Mouse (Mus musculus) thymus, adult 18-20 months (tissue): ENCODE data around the gene Fdps.
A peak's percentile ranks its signal among the peaks of the same experiment; 100 is the strongest.

ENCODE experiments used
- DNase-seq, 2 experiments: peaks; one replicate each; pipeline ENCODE4 v3.0.0; 2022; ENCODE audit warnings: mixed read lengths in 2 of 2

Gene Fdps

DNA sequence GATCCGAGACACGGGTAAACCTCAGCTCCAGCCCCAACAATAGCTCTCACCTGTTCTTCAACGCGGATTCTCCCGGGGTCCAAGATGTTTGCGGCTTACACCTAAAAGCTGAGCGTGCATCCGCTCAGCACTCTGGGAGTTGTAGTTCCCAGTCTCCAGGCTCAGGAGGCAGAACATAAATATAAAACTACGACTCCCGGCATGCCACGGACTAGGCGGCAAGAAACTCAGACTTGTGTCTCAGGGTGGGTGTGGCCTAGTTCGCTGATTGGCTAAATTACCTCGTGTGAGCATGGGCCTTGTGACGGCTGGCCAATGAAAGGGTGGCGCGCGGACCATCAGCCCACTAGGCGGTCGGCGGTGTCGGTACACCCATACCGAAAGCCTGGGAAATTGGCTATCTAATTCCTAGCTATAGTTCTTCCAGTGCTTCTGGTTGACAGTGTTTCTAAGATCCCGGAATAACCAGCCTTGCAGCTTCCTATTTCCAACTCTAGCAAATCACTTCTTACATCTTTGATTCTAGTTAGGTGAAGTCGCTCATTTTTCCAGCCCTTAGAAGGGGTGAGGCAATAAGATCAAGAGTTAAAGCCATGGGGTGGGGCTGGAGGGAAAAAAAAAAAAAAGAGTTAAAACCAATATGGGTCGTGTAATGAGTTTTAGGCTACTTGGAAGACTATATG, at the start of gene Fdps:
Fdps (minus strand) TSS at position 148 of the 683 bp plus-strand sequence.
- DNase-seq: peak; percentile 92 to 97

DNA sequence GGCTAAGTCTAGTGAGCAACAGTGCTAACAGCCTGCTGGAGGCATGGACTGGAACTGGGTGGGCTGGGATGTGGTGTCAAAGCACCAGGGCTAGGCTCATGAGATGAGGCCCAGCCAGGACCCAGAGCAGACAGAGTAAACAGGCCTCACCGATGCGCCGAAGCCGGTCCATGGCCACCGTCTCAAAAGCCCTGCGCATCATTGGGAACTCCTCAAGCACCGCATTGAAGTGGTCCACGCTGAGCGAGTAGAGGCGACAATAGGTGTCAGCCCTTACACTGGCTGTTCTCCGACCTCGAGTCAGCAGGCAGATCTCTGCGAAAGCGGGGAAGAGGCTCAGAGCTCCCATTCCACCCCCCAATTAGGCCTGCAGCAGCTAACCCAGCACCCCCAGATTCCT, 46.8 kb upstream of the Fdps start:
- DNase-seq: no peak

DNA sequence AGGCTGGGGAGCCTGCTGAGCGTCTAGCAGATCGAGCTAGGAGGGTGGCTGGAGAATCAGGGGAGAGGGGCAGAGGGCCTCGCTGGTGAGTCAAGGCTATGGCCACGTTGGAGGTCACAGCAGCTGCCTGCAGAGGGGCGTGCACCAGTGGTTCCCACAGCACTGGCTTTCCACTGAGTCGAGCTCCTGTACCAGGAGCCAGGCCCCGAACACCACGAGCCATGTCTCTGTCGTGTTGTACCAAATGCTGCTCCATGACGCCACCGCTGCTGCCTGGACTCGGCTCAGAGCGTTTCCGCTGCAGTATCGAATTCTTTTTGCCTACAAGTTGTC, 46.2 kb upstream of the Fdps start:
- no peak for DNase-seq

DNA sequence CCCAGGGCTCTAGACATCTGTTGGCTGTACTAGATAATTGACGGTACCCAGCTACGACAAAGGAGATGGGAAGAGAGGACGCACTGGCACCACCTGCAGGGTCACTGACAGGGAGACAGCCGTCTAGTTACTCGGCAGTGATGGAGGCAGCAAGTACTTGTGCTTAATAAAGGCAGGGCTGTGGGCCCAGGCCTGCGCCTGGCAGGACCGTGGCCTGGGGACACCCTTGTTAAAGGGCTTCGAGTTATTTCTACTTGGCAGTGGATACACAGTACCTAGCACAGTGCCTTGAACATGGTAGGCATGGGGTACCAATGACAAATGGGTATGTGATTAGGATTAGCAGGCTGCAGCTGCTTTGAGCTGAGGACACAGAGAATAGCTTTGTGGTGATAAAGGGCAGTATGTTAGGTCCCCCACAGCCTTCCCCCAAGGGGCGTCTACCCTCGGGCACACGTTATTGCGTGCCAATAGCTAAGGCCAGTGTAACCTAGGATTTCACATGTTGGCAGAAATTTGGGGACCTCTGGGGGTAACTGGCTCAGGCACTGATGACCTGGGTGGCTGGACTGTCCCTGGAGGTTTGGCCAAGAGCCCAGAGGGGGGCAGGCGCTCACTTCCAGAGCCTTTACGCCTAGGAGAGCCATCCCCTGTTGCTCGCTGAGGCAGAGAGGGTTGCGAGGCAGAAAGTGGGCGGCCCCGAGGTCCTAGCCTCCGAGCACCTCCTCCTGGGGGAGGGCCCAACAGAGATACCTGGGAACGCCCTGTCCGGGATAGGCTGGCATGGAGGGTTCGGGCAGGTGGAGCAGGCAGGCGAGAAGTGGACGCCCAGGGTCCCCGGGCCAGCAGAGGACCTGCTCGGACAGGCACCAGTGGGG, 45.6 kb upstream of the Fdps start:
- no peak for DNase-seq

DNA sequence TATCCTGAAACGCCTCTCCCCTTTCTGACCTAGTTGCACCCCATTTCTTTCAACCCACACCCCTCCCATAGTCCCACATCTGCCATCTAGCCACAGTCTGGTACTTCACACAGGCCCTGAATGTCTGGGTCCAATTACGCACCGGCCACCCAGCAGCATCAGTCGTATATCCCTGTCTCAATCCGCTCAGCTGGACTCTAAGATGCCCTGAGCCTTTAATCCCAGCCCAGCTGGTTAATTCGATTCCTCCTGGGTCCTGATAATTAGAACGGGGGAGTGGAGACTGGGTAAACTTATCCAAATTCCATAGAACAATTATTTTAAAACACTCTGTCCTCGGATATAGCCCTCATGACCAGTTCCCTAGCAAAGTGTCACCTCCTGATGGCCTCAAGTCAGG, 43.8 kb upstream of the Fdps start:
- no peak for DNase-seq

DNA sequence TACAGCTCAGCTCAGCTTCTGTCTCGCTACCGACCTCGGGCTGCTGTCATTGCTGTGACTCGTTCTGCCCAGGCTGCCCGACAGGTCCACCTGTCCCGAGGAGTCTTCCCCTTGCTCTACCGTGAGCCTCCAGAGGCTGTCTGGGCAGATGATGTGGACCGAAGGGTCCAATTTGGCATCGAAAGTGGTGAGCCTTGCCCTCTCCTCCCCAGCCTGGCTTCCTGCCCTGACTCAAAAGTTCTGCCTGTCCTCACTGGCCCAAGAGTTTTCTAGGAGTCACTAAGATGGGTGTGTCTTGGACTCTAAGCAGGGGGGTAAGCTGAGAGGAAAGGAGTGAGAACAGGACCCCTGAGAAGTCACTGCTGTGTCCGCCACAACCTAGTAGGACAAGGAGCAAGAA, 43.1 kb upstream of the Fdps start:
- DNase-seq: no peak

DNA sequence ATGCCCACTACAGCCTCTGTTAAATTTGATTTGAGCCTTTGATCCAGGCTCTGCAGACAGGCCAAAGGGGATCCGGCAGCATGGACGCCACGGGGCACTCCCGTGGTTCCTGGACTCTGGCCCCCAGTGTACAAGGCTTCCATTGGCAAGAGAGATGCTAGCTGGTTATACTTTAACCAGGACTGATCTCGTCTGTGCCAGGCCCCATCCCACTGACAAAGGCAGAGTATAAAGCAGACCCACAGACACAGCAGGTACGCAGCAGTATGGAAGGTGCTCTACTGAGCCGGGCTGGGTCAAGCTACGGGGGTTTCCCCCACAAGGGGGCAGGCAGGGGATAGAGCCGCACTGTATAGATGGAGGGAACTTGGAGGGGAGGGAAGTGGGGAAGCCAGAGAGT, 34.6 kb upstream of the Fdps start:
- peak in 1 of 2 experiments; percentile 19 for DNase-seq

DNA sequence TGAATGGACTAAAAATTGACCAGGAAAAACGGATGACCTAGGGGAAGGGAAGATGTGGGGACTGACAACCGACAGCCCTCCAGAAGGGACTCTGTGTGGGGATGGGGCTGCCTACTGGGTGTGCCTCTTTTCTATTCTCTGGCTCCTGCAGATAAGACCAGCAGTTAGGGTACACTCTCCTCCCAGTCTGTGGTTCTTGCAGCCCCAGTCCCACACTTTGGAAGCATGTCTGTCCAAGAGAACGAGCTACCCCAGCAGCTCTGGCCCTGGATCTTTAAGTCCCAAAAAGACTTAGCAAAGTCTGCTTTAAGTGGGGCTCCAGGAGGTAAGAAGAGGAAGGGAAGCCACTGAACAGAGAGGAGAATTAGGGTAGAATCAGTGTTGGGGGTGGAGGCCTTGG, 34.2 kb upstream of the Fdps start, which contains the start of gene Pklr:
Pklr (plus strand) TSS at position 185 of the 400 bp plus-strand sequence.
- no peak for DNase-seq

DNA sequence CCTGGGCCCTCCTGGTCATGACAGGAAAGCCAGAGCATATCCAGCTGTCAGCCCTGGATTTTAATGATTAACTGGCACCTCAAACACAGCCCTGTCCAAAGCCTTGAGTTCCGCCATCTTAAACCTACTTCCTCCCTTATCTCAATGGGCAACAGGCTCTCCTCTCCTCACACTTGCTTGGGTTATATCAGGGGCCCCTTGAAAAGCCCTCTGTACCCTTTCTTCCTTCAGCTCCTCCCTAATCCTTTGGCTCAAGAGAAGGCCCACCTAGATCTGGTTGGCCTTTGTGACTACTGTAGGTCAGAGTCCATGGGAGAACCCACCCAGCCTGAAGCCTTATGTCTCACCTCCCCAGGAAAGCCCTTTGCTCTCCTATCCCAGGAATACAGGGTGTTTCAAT, 32.0 kb upstream of the Fdps start:
- DNase-seq: no peak

DNA sequence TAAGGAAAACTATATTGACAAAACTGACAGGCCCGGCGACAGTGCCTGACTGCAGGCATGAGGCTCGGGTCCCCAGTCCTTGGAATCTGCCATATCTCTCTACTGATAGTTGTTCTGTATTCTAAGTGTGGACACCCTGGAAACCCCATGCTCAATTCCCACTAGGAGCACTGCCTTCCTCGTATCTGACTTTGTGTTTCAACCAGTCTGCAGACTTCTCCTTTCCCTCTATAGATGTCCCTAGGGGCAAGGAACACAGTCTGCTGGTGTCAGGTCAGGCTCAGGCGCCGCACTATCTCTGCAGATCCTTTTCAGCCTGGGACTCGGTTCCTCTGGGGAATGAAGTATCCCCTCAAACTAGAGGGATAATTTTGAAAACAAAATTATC, 31.3 kb upstream of the Fdps start:
- DNase-seq: no peak

DNA sequence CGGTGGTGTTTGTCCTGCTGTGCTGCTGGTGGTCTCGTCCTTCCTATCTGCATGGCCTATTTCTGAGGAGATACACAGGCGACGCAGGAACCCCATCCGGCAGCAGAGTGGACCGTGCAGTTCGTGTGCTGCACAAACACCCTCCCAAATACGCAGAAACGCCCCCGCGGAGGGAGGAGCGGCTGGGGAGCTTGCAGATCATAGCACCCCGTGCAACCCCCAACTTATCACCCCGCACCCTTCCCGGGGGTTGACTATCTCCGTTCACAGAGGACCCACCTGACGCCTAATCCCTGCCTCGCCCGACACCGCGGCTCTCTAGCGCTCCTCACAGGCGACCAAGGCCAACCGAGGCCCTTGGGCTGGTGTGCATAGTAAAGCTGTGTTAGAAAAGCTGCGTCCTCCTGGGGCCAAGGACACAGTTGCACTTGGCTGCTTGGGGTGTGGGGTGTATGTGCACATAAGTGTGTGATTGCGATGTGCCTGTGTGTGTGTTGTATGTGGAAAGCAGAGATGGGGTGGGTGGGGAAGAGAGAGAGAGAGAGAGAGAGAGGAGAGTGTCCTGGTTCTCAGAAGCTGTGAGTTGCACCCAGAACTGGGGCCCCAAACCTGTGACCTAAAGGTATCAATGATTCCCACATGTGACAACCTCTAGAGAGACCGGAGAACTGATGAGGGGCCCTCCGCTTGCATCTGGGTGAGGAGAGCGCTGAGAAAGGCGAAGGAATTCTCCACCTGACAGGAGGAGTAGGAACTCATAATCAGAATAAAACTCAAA, 30.7 kb upstream of the Fdps start:
- no peak for DNase-seq

DNA sequence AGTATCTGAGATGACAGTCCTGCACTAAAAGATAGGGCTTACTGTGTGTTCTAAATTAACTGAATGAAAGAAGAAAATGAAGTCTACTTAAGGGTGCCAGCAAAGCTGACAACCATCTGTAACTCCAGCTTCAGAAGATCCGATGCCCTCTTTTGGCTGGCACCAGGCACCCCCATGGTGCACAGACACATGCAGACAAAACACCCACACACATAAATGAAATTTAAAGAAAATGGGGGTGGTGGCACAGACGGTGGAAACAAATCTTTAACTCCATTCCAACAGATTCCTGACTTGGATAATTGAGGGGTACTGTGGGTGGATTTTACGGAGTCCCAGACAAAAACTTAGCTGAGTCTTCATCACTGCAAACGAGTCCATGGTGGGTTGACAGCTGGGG, 30.1 kb upstream of the Fdps start:
- no peak for DNase-seq

DNA sequence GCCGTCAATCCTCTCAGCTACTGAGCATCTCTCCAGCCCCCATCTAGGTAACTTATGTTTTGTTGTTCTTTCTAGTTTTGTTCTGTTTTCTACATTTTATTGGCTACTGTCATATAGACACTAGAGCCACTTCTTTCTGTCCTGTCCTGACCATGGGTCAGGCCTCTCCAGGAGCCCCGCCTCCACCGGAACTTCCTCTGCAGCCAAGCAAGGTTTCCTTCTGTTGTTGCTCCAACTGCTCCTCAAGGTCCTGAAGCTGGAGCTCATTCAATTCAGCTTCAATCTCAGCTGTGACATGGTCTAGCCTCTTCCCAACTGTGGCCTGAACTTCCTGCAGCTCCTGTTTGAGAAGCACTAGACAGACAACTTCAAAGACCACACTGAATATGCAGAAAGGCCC, 28.1 kb upstream of the Fdps start:
- DNase-seq: no peak

DNA sequence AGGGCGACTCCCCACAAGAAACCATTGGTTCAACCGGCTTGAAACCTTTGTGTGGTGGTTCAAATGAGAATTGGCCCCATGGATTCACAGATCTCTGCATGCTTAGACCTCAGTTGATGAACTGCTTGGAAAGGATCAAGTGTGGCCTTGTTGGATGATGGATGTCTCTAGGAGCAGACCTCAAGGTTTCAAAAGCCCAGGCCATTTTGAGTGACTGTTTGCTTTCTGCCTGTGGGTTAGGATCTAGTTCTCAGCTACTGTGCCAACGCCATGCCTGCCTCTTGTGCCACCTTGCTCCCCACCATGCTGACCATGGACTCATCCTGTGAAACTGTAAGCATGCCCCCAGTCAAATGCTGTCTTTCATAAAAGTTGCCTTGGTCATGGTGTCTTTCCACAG, 24.2 kb upstream of the Fdps start:
- DNase-seq: no peak

DNA sequence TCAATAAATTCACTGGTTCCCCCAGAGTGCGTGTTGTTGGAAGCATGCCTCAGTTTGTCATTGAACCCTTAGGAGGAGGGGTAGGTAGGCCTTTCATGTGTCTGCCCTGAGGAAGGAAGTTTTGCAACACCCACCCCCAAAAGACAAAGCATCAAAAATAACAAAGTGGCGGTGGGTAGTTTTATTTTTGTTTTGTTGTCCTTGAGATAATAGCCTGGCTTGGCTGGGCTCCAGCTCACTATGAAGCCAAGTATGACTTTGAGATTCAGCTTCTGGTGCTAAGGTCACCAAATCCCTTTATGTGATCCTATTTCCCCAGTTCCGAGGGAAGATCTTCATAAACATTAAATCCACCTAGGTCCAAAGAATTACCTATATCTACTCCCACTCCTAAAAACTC, 22.5 kb upstream of the Fdps start:
- no peak for DNase-seq

DNA sequence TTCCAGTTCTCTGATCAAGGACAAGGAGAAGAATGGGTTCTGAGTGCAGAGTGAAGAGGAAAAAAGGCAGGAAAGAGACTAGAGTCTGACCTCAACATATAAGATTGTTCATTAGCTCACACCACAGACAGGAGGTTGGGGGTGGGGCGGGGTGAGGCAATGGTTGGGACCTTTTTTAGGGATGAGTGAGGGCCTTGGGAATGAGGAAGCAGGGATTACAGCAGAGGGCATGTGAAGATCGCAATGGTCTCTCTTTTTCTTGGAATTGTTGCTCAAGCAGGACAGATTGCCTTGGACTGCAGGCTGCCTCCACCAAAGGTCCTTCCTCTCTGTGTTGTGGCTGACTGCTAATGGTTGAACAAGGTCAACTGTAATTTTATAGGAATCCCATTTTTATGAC, 21.6 kb upstream of the Fdps start:
- DNase-seq: no peak

DNA sequence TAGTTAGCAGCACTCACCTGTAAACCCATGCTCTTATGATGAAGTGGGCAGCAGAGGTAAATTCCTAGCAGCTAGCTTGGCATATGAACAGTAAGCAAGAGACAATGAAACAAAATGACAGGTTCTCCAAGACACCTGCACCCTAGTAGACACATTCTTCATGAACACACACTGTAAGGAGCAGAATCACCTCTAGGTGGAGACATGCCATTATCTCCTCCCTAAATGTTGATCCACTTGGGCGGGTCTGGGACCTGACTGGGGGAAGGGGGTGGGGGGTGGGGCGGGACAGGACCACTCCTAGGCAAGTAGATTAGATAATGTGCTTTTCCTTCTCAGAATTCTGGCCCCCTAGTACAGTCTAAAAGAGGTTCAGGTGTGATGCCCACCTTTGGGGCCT, 13.8 kb upstream of the Fdps start:
- DNase-seq: no peak

DNA sequence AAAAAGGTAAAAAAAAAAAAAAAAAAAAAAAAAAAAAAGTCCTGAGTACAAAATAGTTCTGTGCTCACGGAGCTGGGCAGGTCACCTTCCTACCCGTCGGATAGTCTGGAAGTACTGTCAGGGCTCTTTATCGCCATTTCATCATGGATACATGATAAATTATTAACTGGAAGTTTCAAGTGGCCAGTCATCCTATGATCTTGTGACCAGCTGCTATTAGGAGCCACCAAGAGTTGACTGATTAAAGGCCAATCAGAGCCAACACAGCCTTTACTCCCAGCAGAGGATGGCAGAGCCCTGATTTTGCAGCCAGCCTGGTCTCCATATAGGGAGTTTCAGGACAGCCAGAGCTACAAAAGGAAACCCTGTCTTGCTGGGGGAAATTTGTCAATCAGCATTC, 11.3 kb upstream of the Fdps start:
- DNase-seq: no peak

DNA sequence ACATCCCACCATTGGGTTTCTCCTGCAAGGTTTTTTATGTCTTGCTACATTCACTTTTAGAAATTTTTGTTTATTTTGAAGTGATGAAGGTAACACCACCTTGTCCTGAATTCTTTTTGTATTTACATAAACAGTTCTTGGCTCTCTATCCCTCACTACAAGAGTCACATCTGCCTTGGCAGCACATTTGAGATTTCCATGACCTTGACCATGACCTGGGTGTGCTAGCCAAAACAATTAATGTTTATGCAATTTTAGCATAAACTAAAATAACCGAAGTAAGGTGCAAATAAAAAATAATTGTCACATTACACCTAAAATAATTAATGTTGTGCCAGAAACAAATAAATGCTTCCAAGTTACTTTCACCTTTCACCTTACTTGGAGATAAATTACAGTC, 6.4 kb upstream of the Fdps start:
- no peak for DNase-seq

DNA sequence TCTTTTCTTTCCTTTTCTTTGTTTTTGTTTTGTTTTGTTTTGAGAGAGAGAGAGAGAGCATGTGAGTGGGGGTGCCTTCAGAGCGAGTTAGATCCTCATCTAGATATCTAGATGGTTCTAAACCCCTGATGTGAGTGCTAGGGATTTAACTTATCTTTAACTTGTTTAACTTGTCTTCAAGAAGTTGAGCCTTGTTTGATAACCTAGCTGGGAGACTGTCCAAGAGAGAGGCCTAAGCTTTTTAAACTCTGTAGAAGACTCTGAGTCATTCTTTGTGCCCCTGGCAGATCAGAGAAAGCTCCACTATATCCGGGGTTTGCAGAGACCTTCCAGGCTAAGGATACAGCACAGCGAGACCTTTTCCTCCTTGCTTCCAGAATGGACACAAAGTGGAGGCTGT, 5.8 kb upstream of the Fdps start:
- no peak for DNase-seq

DNA sequence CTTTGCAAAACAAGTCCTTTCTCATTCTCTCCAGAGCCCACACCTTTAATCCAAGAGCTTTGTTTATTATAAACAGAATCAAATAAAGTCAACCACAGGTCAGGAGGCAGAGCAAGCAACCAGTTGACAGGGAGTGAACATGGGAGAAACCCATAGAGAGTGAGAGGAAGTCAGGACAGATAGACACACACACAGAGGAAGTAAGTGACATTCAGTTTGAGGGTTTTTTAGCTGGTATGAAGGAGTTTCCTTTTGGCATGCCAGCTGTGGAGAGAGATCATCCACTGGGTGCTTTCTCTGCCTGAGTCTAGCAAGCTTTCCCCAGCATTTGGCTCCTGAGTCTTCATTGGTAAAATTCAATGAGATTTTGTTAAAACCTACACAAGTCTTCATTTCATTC, 5.1 kb upstream of the Fdps start:
- DNase-seq: no peak

DNA sequence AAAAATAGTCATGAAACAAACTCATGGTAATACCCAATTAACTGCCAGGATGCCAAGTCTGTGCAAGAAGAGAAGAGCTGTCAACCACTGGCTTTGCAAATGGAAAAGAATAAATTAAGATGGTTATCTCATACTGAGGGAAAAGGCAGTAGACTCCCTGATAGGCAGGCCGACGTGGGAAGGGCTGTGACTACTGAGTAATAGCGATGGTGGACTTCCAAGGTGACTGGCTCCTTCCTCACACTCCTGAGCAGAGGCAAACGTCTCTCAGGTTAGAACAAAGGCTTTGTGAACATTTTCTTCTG, 1.5 kb upstream of the Fdps start:
- no peak for DNase-seq

DNA sequence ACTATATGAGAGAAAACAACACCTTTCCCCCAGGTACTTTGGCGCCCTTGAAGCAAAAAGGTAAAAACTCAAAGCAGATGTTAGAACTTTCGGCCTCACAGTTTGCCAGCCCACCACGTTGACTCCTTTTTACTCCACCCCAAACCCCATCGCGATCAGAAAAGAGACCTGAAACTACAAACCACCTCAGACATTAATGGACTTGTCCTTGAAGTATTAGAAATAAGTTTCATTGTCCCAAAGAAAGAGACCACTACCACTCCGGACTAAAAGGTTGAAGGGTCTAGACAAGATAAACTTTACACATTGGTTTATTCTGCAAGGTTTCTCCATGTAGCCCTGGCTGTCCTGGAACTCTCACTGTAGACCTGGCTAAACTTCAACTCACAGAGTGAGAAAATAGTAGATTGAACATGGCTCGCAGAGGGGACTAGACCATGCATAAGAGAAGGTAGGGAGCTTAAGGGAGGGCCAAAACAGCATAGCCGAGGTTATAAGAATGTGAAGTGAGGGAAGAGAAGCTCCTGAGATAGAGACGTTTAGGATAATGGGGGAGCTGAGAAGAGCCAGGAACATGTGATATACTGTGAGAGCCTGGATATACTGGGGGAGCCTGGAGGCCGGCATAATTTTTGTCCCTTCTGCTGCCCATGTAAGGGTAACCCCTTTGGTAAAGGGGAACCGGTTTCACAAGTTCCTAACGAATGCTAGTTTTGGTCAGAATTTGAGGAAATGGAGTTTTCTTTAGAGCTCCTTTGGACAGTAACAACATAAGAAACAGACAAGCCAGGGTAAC, 934 bp upstream of the Fdps start:
- DNase-seq: no peak
